In genomic region chr7:69877031-69877430, GRCm38 (mm10) we compare ENCODE assay signal across 17 mouse cellular contexts.
"Had no signal": no experiment of that assay in that cellular context is flagged by ENCODE, and none has a peak within 500 bp of the region (broad histone marks: within the 10 kb centered on the region; RNA-seq: fewer than 3 reads in every experiment).

No protein-coding gene starts in this region.

- H3K4me1 ChIP-seq: lung, embryonic 15.5 days; megakaryocyte, embryonic 14.5 days; midbrain, embryonic 12.5 days; neural tube, embryonic 12.5 days; stomach, embryonic 15.5 days had no signal

- ATAC-seq: liver, postnatal 0 days; lung, postnatal 0 days had no signal

- H3K9ac ChIP-seq: liver, postnatal 0 days; lung, embryonic 15.5 days; midbrain, embryonic 12.5 days; neural tube, embryonic 12.5 days; stomach, embryonic 15.5 days had no signal

- H3K27ac ChIP-seq: lung, embryonic 15.5 days; macrophage; midbrain, embryonic 12.5 days; neural tube, embryonic 12.5 days; stomach, embryonic 15.5 days; stomach, postnatal 0 days had no signal

- H3K4me3 ChIP-seq: lung, embryonic 15.5 days; megakaryocyte, embryonic 14.5 days; midbrain, embryonic 12.5 days; neural tube, embryonic 12.5 days; stomach, embryonic 15.5 days had no signal

- H3K27me3 ChIP-seq: lung, embryonic 15.5 days; megakaryocyte, embryonic 14.5 days; midbrain, embryonic 12.5 days; neural tube, embryonic 12.5 days; stomach, embryonic 15.5 days had no signal

- H3K36me3 ChIP-seq: lung, embryonic 15.5 days; midbrain, embryonic 12.5 days; neural tube, embryonic 12.5 days; stomach, embryonic 15.5 days had no signal

- H3K4me2 ChIP-seq: lung, embryonic 15.5 days; midbrain, embryonic 12.5 days; neural tube, embryonic 12.5 days; stomach, embryonic 15.5 days had no signal

- H3K9me3 ChIP-seq: lung, embryonic 15.5 days; megakaryocyte, embryonic 14.5 days; neural tube, embryonic 12.5 days; stomach, embryonic 15.5 days had no signal

- DNase-seq: liver, postnatal 0 days; lung, adult 2 months; lung, postnatal 14 days; lung, postnatal 36 days; midbrain, embryonic 14.5 days; right cerebral cortex, postnatal 14 days; thymus, adult 2 months; thymus, postnatal 25 days; thymus, postnatal 4 days had no signal
